Mouse (Mus musculus) cerebellum, adult 2 months (tissue): ENCODE data around the gene Supt5. TPM values are rescaled to one million over a fixed set of nuclear protein-coding genes. Genes with fewer than 3 reads are reported as not detected.

Source experiments
- DNase-seq, 2 experiments: peaks; one replicate each; pipeline ENCODE4 v3.0.0; 2021
- H3K27ac ChIP-seq: fragments of 200-500 bp; 2 replicates; pipeline ENCODE4 v1.5.1; 2012; ENCODE audit warnings: low read length, control low read depth, inconsistent platforms; ENCODE audit not compliant: insufficient read depth
- H3K27me3 ChIP-seq: fragments of 200-500 bp; 2 replicates; pipeline ENCODE4 v1.6.1; 2012; ENCODE audit warnings: inconsistent platforms, mild to moderate bottlenecking, low read length, moderate library complexity; ENCODE audit not compliant: control insufficient read depth, insufficient read depth
- H3K4me1 ChIP-seq: fragments of 200-500 bp; 2 replicates; pipeline ENCODE4 v1.6.1; 2011; ENCODE audit warnings: low read length; ENCODE audit not compliant: control insufficient read depth, insufficient read depth
- H3K4me3 ChIP-seq: fragments of 200-500 bp; replicated peaks from 2 replicates; pipeline ENCODE3; 2011; ENCODE audit warnings: mild to moderate bottlenecking, low read depth, low read length, control low read depth; ENCODE audit not compliant: insufficient read depth
- CTCF ChIP-seq: fragments of 200-500 bp; IDR thresholded peaks from 2 replicates; pipeline ENCODE4 v1.5.1; 2011; ENCODE audit warnings: low read depth, mild to moderate bottlenecking, control low read depth, low read length, moderate library complexity, borderline replicate concordance; ENCODE audit not compliant: insufficient read depth
- POLR2A ChIP-seq: fragments of 200-500 bp; IDR thresholded peaks from 2 replicates; pipeline ENCODE4 v1.6.1; 2011; ENCODE audit warnings: low read length, control low read depth, borderline replicate concordance; ENCODE audit not compliant: insufficient read depth
- WGBS: fragments of 180-500 bp; shearing (Covaris S2); methylation state at CpG from one replicate; pipeline ENCODE4 v1.1.7; 2018; 5-methylcytosine and 5-hydroxymethylcytosine counted together
- polyA plus RNA-seq: library from polyadenylated mRNA; depleted of rRNA; stranded (reverse); fragments of >200 nt; gene quantifications from 2 replicates; pipeline ENCODE4 v1.2.3, GENCODE M21; 2012

The Supt5 gene
- polyA plus RNA-seq, 1 experiment = 121 TPM

GRCm38 (mm10) chr7:28360291-28360690 is 21.7 kb upstream of the Supt5 start:
- no peak for TF ChIP-seq POLR2A
- TF ChIP-seq CTCF = no peak
- no peaks in the 10 kb centered on the region for H3K4me1 ChIP-seq
- DNase-seq = no peak
- 85% methylated on average over 6 of the region's 6 CpGs for WGBS
- H3K4me3 ChIP-seq = no peak overlapping the region
- no peak overlapping the region for H3K27ac ChIP-seq
- H3K27me3 ChIP-seq = no peaks in the 10 kb centered on the region

GRCm38 (mm10) chr7:28359854-28360253 is 21.3 kb upstream of the Supt5 start:
- H3K4me3 ChIP-seq = no peak overlapping the region
- H3K4me1 ChIP-seq = no peaks in the 10 kb centered on the region
- H3K27ac ChIP-seq = no peak overlapping the region
- DNase-seq = no peak
- TF ChIP-seq POLR2A (no peak), CTCF (no peak)
- 76% methylated on average over 10 of the region's 10 CpGs for WGBS
- no peaks in the 10 kb centered on the region for H3K27me3 ChIP-seq

GRCm38 (mm10) chr7:28358431-28358830 is 19.9 kb upstream of the Supt5 start:
- no peak for DNase-seq
- Histone ChIP-seq H3K4me1 (no peaks in the 10 kb centered on the region), H3K27ac (no peak overlapping the region), H3K4me3 (no peak overlapping the region), H3K27me3 (no peaks in the 10 kb centered on the region)
- no peak for TF ChIP-seq CTCF
- TF ChIP-seq POLR2A = no peak
- 71% methylated on average over 7 of the region's 7 CpGs for WGBS

GRCm38 (mm10) chr7:28357984-28358383 is 19.4 kb upstream of the Supt5 start:
- Histone ChIP-seq H3K27ac (no peak overlapping the region), H3K4me3 (no peak overlapping the region), H3K4me1 (no peaks in the 10 kb centered on the region), H3K27me3 (no peaks in the 10 kb centered on the region)
- DNase-seq = no peak
- TF ChIP-seq CTCF (no peak), POLR2A (no peak)
- 11% methylated on average over 5 of the region's 5 CpGs for WGBS

- Histone ChIP-seq H3K27ac (no peak overlapping the region; the same call in 1 of the 2 replicates), H3K27me3 (no peaks in the 10 kb centered on the region), H3K4me3 (no peak overlapping the region), H3K4me1 (no peaks in the 10 kb centered on the region; the same call in 1 of the 2 replicates)
- DNase-seq = no peak
- TF ChIP-seq CTCF (no peak), POLR2A (no peak)
- WGBS = 16% methylated on average over 5 of the region's 5 CpGs
Measured at GRCm38 (mm10) chr7:28356981-28357380, 18.4 kb upstream of the Supt5 start.

- 93% methylated on average over 3 of the region's 3 CpGs for WGBS
- DNase-seq = no peak
- TF ChIP-seq CTCF (no peak), POLR2A (no peak)
- no peak overlapping the region for H3K27ac ChIP-seq
- H3K4me1 ChIP-seq = peaks cover 5% of the 10 kb centered on the region; the same call in 1 of the 2 replicates
- H3K4me3 ChIP-seq = no peak overlapping the region
- no peaks in the 10 kb centered on the region for H3K27me3 ChIP-seq
Measured at GRCm38 (mm10) chr7:28355221-28355620, 16.7 kb upstream of the Supt5 start.

GRCm38 (mm10) chr7:28354596-28354995 is 16.1 kb upstream of the Supt5 start:
- Histone ChIP-seq H3K4me1 (peaks cover 5% of the 10 kb centered on the region; the same call in 1 of the 2 replicates), H3K4me3 (no peak overlapping the region), H3K27me3 (no peaks in the 10 kb centered on the region), H3K27ac (no peak overlapping the region)
- 90% methylated on average over 3 of the region's 3 CpGs for WGBS
- TF ChIP-seq CTCF = no peak
- no peak for TF ChIP-seq POLR2A
- no peak for DNase-seq

- Histone ChIP-seq H3K27me3 (no peaks in the 10 kb centered on the region), H3K4me1 (peaks cover 5% of the 10 kb centered on the region; the same call in 1 of the 2 replicates), H3K4me3 (no peak overlapping the region), H3K27ac (no peak overlapping the region)
- TF ChIP-seq CTCF = no peak
- TF ChIP-seq POLR2A = no peak
- DNase-seq = no peak
- WGBS = 77% methylated on average over 3 of the region's 3 CpGs
Measured at GRCm38 (mm10) chr7:28354113-28354581, 15.6 kb upstream of the Supt5 start.
